Mouse (Mus musculus) limb, embryonic 15.5 days (tissue): ENCODE measurements around the gene Pde6b. TPM values are rescaled to one million over a fixed set of nuclear protein-coding genes. Genes with fewer than 3 reads are reported as not detected.

Experiments
- ATAC-seq: fragments of 200-750 bp; cut with Nextera tagmentation; 2 replicates; pipeline ENCODE4 v1.8.0; 2017; ENCODE audit warnings: low read depth, moderate TSS enrichment; ENCODE audit not compliant: insufficient number of reproducible peaks, low FRiP score, low TSS enrichment
- H3K27ac ChIP-seq: fragments of 300-500 bp; sonication (generic); 2 replicates; pipeline ENCODE4 v1.5.1; 2015; ENCODE audit warnings: moderate library complexity, mild to moderate bottlenecking, inconsistent platforms
- H3K27me3 ChIP-seq: fragments of 300-500 bp; sonication (generic); 2 replicates; pipeline ENCODE4 v1.6.1; 2015; ENCODE audit warnings: inconsistent platforms
- H3K36me3 ChIP-seq: fragments of 300-500 bp; sonication (generic); 2 replicates; pipeline ENCODE4 v1.6.1; 2015; ENCODE audit warnings: inconsistent platforms
- H3K4me1 ChIP-seq: fragments of 300-500 bp; sonication (generic); 2 replicates; pipeline ENCODE4 v1.6.1; 2015; ENCODE audit warnings: inconsistent platforms
- H3K4me2 ChIP-seq: fragments of 300-500 bp; sonication (generic); 2 replicates; pipeline ENCODE4 v1.6.1; 2015; ENCODE audit warnings: mild to moderate bottlenecking, inconsistent platforms
- H3K4me3 ChIP-seq: fragments of 300-500 bp; sonication (generic); 2 replicates; pipeline ENCODE4 v1.5.1; 2015; ENCODE audit warnings: mild to moderate bottlenecking, inconsistent platforms
- H3K9ac ChIP-seq: fragments of 300-500 bp; sonication (generic); 2 replicates; pipeline ENCODE4 v1.6.1; 2015; ENCODE audit warnings: inconsistent platforms
- H3K9me3 ChIP-seq: fragments of 300-500 bp; sonication (generic); 2 replicates; pipeline ENCODE4 v1.6.1; 2016; ENCODE audit warnings: inconsistent platforms
- WGBS: fragments of 180-500 bp; shearing (Covaris S2); methylation state at CpG from one replicate; pipeline ENCODE4 v1.1.7; 2015; 5-methylcytosine and 5-hydroxymethylcytosine counted together
- polyA plus RNA-seq: library from polyadenylated mRNA; unstranded; fragments of >200 nt; fragmentation: Nextera tagmentation; extraction: Ambion mirVana; gene quantifications from 2 replicates; pipeline ENCODE4 v1.2.1, GENCODE M21; 2015

Pde6b gene
- polyA plus RNA-seq, 1 experiment from 2014 or later: 0.22 TPM

DNA sequence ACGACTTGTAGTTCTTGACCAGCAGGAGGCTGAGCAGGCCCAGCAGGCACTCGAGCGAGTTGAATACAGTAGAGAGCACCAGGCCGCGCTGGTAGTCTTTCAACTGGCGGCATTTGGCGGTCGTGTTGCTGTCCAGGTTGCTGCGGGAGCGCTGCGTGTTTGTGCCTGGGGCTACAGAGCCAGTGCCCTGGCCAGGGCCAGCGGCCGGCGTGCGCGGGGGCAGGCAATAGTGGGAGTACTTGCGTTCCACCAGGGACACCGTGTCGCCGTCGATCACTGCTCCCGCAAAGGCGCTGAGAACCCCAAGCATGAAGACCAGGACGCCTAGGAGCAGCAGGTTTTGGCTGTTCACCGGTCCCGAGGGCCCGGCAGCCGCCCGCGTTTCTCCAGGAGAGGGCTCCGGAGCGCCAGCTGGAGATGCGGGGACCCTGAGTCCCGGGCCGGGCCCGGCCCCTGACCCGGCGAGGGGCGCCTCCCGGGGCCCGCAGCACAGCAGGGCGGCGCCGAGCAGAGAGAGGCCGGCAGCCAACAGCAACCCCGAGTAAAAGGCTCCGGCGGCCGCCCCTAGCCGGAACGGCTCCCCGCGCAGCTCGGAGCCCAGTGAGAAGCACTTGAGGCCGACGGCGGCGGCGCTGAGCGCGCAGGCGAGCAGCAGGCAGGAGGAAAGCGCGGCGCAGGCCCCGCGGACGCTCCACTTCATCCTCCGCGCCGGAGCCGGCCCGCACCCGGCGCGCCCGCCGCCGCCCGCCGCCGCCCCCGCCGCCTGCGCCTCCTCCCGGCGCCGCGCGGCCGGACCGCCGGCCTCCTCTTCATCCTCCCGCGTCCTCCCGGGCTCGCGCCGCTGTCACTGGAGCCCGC, 21.0 kb upstream of the Pde6b start:
- Histone ChIP-seq H3K4me1 (peaks cover 33% of the 10 kb centered on the region), H3K4me3 (peak overlapping the region; percentile 55), H3K9me3 (no peaks in the 10 kb centered on the region), H3K4me2 (peak overlapping the region; percentile 98), H3K27ac (no peak overlapping the region), H3K27me3 (peaks cover 96% of the 10 kb centered on the region), H3K36me3 (no peaks in the 10 kb centered on the region), H3K9ac (peak overlapping the region; percentile 23)
- WGBS: 1% methylated on average over 72 of the region's 100 CpGs
- no peak for ATAC-seq

DNA sequence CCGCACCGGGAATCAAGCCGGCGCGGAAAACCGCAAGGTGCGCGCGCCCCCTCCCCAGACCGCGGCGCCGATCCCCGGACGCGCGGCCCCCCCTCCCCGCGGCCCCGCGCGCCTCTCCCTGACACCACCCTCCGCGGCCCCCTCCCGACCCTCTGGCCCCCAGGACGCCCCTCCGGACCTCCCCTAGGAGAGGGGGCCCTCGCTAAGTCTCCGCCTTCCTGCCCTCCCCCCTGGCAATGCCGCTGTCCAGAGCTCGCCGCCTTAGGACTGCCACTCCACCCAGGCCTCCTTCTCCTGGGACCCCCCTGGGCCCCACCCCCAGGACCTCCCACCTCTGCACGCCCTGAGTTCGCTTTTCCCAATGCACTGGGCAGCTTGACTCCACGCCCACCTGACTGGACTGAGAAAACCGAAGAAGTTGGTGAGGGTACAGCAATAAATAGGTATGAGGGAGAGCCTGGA, 20.3 kb upstream of the Pde6b start, which contains the start of gene Gm42517:
Gene Gm42517, minus strand, starts transcription at position 52 of the 462 bp plus-strand sequence.
- Histone ChIP-seq H3K4me2 (peak within 1 kb of the TSS; percentile 98), H3K27ac (no peak within 1 kb of the TSS), H3K4me1 (peaks cover 33% of the 10 kb centered on the region), H3K36me3 (no peaks in the 10 kb centered on the region), H3K9ac (peak within 1 kb of the TSS; percentile 23), H3K4me3 (peak within 1 kb of the TSS; percentile 55), H3K27me3 (peaks cover 95% of the 10 kb centered on the region), H3K9me3 (no peaks in the 10 kb centered on the region)
- 1% methylated on average over 14 of the region's 36 CpGs for WGBS
- no peak for ATAC-seq

DNA sequence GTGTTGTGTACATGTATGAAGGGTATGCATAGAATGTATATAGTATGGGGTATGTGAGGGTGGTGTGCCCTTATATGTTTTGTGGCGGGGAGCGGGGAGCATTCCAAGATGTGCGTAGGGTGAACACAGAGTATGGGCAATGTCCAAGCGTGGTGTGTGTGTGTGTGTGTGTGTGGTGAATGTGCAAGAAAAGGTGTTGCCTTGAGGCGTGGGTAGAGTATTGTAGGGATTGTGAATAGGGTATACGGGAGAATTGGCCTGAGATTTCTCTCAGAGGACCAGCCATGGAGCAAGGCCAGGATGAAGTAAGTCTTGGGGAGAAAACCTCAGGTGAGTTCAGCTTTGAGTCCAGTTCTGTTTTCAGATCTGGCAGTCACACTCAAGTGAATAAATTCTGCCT, 19.7 kb upstream of the Pde6b start:
- no peak for ATAC-seq
- H3K9ac ChIP-seq: no peak overlapping the region
- WGBS: 6% methylated on average over 6 of the region's 6 CpGs
- no peaks in the 10 kb centered on the region for H3K9me3 ChIP-seq
- peaks cover 95% of the 10 kb centered on the region for H3K27me3 ChIP-seq
- H3K4me1 ChIP-seq: peaks cover 33% of the 10 kb centered on the region
- peak overlapping the region; percentile 55 for H3K4me3 ChIP-seq
- peak overlapping the region; percentile 98 for H3K4me2 ChIP-seq
- no peak overlapping the region for H3K27ac ChIP-seq
- H3K36me3 ChIP-seq: no peaks in the 10 kb centered on the region

DNA sequence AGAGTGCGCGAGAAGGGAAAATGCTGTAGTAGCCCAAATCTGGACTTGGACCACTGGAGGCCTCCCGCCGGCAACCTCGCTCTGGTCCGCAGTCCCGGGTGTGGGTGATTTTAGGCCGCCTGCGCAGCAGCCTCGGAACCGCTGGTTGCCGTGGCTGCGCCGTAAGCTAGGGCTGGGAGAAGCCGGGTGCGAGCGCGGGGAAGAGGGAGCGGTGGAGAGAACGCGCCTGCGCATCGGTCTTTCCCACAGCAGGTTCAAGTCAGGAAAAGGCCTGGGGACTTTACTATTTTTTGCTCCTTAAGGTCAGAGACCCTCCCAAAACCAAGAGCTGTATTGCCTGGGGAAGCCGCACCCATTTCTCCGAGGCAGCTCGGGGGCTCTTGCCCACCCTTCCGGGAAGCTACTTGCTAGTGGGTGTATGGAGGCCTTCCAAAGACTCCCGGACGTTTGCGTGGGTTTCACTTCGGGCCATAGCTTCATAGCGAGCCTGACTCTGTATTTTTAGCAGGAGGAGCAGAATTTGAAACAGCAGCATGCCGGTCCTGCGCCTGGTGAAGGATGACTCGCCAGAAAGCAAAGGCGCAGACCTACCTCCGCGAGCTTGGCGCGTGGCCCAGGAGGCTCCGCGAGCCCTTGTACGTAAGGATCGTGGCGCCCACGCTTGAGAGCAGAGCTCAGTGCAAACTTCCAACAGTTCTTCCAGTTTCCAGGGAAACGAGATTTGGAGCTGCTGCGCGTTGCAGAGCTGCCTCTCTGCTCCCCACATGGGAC, 19.2 kb upstream of the Pde6b start:
- Histone ChIP-seq H3K27ac (no peak overlapping the region), H3K9me3 (no peaks in the 10 kb centered on the region), H3K4me2 (peak overlapping the region; percentile 84), H3K4me1 (peaks cover 33% of the 10 kb centered on the region), H3K27me3 (peaks cover 93% of the 10 kb centered on the region), H3K36me3 (no peaks in the 10 kb centered on the region), H3K9ac (no peak overlapping the region), H3K4me3 (peak overlapping the region; percentile 55)
- WGBS: under 1% methylated on average over 49 of the region's 49 CpGs
- ATAC-seq: no peak

DNA sequence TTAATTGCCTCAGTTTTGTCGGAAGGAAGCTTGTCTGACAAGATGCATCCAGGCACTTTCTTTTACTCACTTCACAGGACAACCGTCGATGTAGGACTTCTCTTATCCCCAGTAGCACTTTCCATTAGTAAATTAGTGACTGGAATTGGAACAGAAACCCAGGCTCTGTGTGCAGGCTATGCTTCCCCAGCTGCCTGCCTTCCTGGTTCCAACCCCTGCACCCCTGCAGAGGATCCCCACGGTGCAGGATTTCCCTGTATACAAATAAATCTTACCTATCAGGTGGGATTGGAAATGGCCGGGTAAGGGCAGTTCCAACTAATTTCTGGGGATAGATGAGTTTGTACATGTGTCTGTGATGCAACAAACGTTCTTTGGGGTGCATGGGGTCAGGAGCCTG, 18.2 kb upstream of the Pde6b start:
- Histone ChIP-seq H3K4me1 (peaks cover 33% of the 10 kb centered on the region), H3K9ac (no peak overlapping the region), H3K9me3 (no peaks in the 10 kb centered on the region), H3K4me3 (no peak overlapping the region), H3K4me2 (no peak overlapping the region), H3K27ac (no peak overlapping the region), H3K36me3 (no peaks in the 10 kb centered on the region), H3K27me3 (peaks cover 85% of the 10 kb centered on the region)
- 4% methylated on average over 6 of the region's 6 CpGs for WGBS
- no peak for ATAC-seq

- Histone ChIP-seq H3K4me1 (peaks cover 5% of the 10 kb centered on the region), H3K9me3 (no peaks in the 10 kb centered on the region), H3K36me3 (no peaks in the 10 kb centered on the region), H3K27me3 (peaks cover 55% of the 10 kb centered on the region), H3K27ac (no peak overlapping the region), H3K9ac (no peak overlapping the region), H3K4me3 (no peak overlapping the region), H3K4me2 (no peak overlapping the region)
- no peak for ATAC-seq
- 59% methylated on average over 5 of the region's 5 CpGs for WGBS
Measured at GRCm38 (mm10) chr5:108374079-108374478, 14.1 kb upstream of the Pde6b start.

DNA sequence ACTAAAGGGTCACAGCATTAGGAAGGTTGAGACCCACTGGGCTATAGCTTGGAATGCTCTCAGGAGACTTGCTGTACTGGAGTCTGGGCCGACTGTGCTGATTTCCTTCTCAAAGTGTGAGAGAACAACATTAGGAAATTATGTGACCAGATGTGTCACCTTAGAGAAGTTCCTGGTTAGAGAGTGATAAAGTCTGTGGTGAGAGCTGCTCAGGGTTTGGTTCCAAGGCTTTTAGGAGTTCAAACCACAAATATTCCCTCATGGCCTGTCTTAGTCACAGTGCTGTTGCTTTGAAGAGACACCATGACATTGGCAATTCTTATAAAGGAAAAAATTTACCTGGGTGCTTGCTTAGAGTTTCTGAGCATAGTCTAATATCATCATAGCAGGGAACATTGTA, 12.1 kb upstream of the Pde6b start:
- Histone ChIP-seq H3K9me3 (no peaks in the 10 kb centered on the region), H3K36me3 (no peaks in the 10 kb centered on the region), H3K4me3 (no peak overlapping the region), H3K9ac (no peak overlapping the region), H3K4me2 (no peak overlapping the region), H3K27me3 (peaks cover 35% of the 10 kb centered on the region), H3K27ac (no peak overlapping the region), H3K4me1 (no peaks in the 10 kb centered on the region)
- WGBS: 46% methylated on average over 1 of the region's 1 CpGs
- ATAC-seq: no peak

DNA sequence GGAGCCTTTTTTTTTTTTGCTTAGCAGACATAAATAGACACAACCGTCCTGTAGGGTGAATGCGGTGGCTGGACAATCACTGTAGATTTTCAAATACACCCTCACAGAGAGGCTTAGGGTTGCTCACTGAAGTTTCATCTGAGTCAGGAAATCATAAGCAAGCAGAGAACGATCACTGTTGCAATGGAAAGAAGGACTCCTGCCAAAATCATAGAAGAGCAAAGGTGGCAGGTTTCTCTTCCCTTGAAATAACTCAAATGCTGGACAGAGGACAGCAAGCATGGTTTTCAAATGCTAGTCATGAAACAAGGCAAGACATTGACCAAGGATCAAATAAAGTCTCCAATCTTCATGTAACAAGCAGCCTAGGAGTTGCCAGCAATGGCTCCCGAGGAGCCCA, 9.8 kb upstream of the Pde6b start:
- WGBS: 89% methylated on average over 4 of the region's 4 CpGs

GRCm38 (mm10) chr5:108385632-108386031, 2.6 kb upstream of the Pde6b start:
- no peak overlapping the region for H3K9ac ChIP-seq
- no peaks in the 10 kb centered on the region for H3K36me3 ChIP-seq
- peaks cover 12% of the 10 kb centered on the region; the same call in 1 of the 2 replicates for H3K27me3 ChIP-seq
- no peak overlapping the region for H3K4me3 ChIP-seq
- no peak for ATAC-seq
- no peaks in the 10 kb centered on the region for H3K4me1 ChIP-seq
- 80% methylated on average over 2 of the region's 2 CpGs for WGBS
- no peaks in the 10 kb centered on the region for H3K9me3 ChIP-seq
- no peak overlapping the region for H3K4me2 ChIP-seq
- H3K27ac ChIP-seq: no peak overlapping the region

More for the DNA sequence above, 9.8 kb upstream of the Pde6b start:
- Histone ChIP-seq H3K4me1 (no peaks in the 10 kb centered on the region), H3K36me3 (no peaks in the 10 kb centered on the region), H3K9ac (no peak overlapping the region), H3K9me3 (no peaks in the 10 kb centered on the region), H3K27ac (no peak overlapping the region), H3K4me3 (no peak overlapping the region), H3K27me3 (peaks cover 16% of the 10 kb centered on the region; the same call in 1 of the 2 replicates), H3K4me2 (no peak overlapping the region)
- ATAC-seq: no peak

DNA sequence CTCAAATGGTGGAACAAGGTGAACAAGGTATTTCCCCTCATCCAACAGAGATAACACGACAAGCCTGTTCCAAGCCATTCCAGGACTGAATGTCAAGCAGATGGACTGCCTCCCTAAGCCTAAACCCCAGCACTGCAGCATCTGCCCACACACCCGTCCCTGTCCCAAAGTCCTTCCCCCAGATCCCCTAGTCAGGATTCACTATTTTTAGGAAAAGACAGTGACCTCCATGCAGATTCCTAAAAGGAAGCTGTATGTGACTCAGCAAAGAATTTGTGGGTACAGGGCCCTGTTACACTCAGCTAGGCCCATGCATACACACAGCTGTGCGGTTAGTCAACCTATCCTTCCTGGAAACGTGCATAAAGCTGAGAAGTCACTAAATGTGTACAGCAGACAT, 1.7 kb upstream of the Pde6b start:
- 68% methylated on average over 4 of the region's 4 CpGs for WGBS
- Histone ChIP-seq H3K9ac (no peak overlapping the region), H3K4me1 (no peaks in the 10 kb centered on the region), H3K36me3 (no peaks in the 10 kb centered on the region), H3K27ac (no peak overlapping the region), H3K4me2 (no peak overlapping the region), H3K27me3 (peaks cover 12% of the 10 kb centered on the region; the same call in 1 of the 2 replicates), H3K9me3 (no peaks in the 10 kb centered on the region), H3K4me3 (no peak overlapping the region)
- no peak for ATAC-seq

- H3K4me1 ChIP-seq: no peaks in the 10 kb centered on the region
- no peak overlapping the region for H3K27ac ChIP-seq
- no peaks in the 10 kb centered on the region for H3K36me3 ChIP-seq
- 0 out of 2 replicates have a peak, but pooled peaks cover 10% of the 10 kb centered on the region for H3K27me3 ChIP-seq
- H3K4me2 ChIP-seq: no peak overlapping the region
- H3K4me3 ChIP-seq: no peak overlapping the region
- H3K9me3 ChIP-seq: no peaks in the 10 kb centered on the region
- WGBS: 79% methylated on average over 3 of the region's 3 CpGs
- no peak overlapping the region for H3K9ac ChIP-seq
- no peak for ATAC-seq
Measured at GRCm38 (mm10) chr5:108389744-108390143, 1.6 kb downstream of the Pde6b start.

GRCm38 (mm10) chr5:108403453-108403852, 15.3 kb downstream of the Pde6b start:
- Histone ChIP-seq H3K27ac (no peak overlapping the region), H3K27me3 (no peaks in the 10 kb centered on the region), H3K9me3 (no peaks in the 10 kb centered on the region), H3K9ac (no peak overlapping the region), H3K4me2 (no peak overlapping the region), H3K4me1 (no peaks in the 10 kb centered on the region), H3K4me3 (no peak overlapping the region), H3K36me3 (no peaks in the 10 kb centered on the region)
- no peak for ATAC-seq
- WGBS: 69% methylated on average over 4 of the region's 4 CpGs
